Mouse (Mus musculus): ENCODE results near the gene Hoxd12. TPM values are rescaled to one million over a fixed set of nuclear protein-coding genes. Genes with fewer than 3 reads are reported as not detected.

Gene Hoxd12
- total and polyA plus RNA-seq, 2 experiments from 2014 or later, result not detected

DNA sequence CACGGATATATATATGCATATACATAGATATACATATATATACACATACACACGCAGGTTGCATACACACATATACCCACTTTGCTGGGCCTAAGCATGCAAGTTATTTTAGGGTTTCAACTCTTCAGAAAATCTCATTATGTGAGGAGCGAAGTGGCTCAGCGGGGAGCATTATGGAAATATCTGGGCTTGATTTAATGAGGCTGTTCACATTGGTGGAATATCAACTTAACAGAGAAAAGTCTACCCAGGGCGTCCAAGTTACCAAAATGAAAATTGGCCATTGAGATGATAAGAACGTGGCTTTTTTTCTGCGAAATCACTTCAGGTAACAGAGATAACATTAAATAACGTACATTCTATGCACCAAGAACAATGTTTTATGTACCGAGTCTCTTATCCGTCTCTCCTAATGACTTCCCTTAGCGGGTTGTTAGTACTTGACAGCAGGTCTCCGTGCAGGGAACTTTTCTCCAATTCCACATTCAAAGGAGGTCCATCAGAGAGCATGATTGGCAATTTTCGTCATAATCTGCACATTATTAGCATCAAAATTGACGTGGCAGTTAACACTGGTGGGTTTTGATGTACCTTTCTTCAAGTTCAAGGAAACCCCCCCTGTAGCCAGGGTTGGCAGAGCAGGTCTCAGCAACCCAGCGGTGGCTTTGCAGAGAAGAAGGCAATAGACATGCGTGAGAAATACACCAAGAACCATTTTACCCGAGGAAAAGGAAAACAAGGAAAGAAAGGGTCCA, 20.9 kb upstream of the Hoxd12 start:
- 14% methylated on average over 17 of the region's 17 CpGs for WGBS
- H3K9ac ChIP-seq (replicated peaks; ENCODE audit: low read length), result no peak overlapping the region
- H3K9me3 ChIP-seq (ENCODE audit: low read length), result no peaks in the 10 kb centered on the region
- no peaks in the 10 kb centered on the region for H3K4me1 ChIP-seq (ENCODE audit: insufficient read depth, low read length)
- H3K4me2 ChIP-seq (ENCODE audit: low read depth, low read length), result no peak overlapping the region
- DNase-seq (ENCODE audit: low spot score), result no peak
- H3K4me3 ChIP-seq (ENCODE audit: low read length), result no peak overlapping the region
- H3K27me3 ChIP-seq (ENCODE audit: insufficient read depth, low read length), result peaks cover 84% of the 10 kb centered on the region
- ATAC-seq, result no peak
- no peak for TF ChIP-seq CTCF (IDR thresholded peaks at IDR 0.05; ENCODE audit: low read depth)
- H3K27ac ChIP-seq, result no peak overlapping the region
- H3K36me3 ChIP-seq (ENCODE audit: insufficient read depth, low read length), result no peaks in the 10 kb centered on the region

DNA sequence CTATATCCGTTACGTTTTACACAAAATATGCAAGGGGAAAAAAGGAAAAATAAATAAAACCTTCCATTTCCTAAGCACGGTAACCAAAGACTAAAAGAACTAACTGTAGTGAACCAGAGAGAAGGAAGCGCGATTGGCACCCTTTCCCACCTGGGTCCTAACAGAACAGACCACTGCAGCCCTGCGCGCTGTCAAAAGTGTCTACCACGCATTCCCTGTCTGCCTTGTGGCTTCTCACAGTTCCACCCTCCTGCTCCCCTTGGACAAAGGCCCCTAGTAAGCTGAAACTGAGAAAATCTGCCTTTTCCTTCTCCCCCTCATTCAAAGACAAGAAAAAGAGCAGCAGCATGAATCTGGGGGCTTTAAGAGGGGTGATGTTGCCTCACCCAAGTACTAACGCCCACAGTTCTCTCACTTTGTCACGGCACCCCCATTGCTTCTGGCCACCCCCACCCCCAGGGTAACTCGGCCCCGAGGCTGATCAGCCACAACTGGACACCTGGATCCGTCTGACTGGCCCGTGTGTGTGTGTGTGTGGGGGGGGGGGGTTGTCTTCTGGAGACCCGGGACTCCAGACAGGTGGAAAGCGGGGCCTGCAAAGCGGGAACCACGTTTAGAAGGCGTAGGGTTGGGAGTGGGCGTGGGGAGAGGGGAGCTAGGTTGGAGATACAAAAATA, 19.9 kb upstream of the Hoxd12 start:
- TF ChIP-seq CTCF (IDR thresholded peaks at IDR 0.05; ENCODE audit: low read depth), result no peak
- H3K4me2 ChIP-seq (ENCODE audit: low read depth, low read length), result no peak overlapping the region
- H3K9ac ChIP-seq (replicated peaks; ENCODE audit: low read length), result no peak overlapping the region
- no peaks in the 10 kb centered on the region for H3K4me1 ChIP-seq (ENCODE audit: insufficient read depth, low read length)
- WGBS, result 4% methylated on average over 17 of the region's 20 CpGs
- H3K4me3 ChIP-seq (ENCODE audit: low read length), result no peak overlapping the region
- no peaks in the 10 kb centered on the region for H3K36me3 ChIP-seq (ENCODE audit: insufficient read depth, low read length)
- DNase-seq (ENCODE audit: low spot score) (no peak), ATAC-seq (peak; percentile 29; the same call in 1 of the 2 replicates)
- H3K27me3 ChIP-seq (ENCODE audit: insufficient read depth, low read length), result peaks cover 86% of the 10 kb centered on the region
- no peak overlapping the region for H3K27ac ChIP-seq
- H3K9me3 ChIP-seq (ENCODE audit: low read length), result no peaks in the 10 kb centered on the region

GRCm38 (mm10) chr2:74655420-74655781, 19.4 kb upstream of the Hoxd12 start:
- peak; percentile 21; the same call in 1 of the 2 replicates for ATAC-seq
- H3K4me2 ChIP-seq (ENCODE audit: low read depth, low read length), result peak overlapping the region; percentile 46; the same call in 1 of the 2 replicates
- H3K4me1 ChIP-seq (ENCODE audit: insufficient read depth, low read length), result no peaks in the 10 kb centered on the region
- no peaks in the 10 kb centered on the region for H3K36me3 ChIP-seq (ENCODE audit: insufficient read depth, low read length)
- H3K9ac ChIP-seq (replicated peaks; ENCODE audit: low read length), result no peak overlapping the region
- no peak overlapping the region for H3K27ac ChIP-seq
- 0% methylated on average over 26 of the region's 47 CpGs for WGBS
- TF ChIP-seq CTCF (IDR thresholded peaks at IDR 0.05; ENCODE audit: low read depth), result no peak
- H3K27me3 ChIP-seq (ENCODE audit: insufficient read depth, low read length), result peaks cover 86% of the 10 kb centered on the region
- no peak for DNase-seq (ENCODE audit: low spot score)
- peak overlapping the region; percentile 29 for H3K4me3 ChIP-seq (ENCODE audit: low read length)
- no peaks in the 10 kb centered on the region for H3K9me3 ChIP-seq (ENCODE audit: low read length)

- no peaks in the 10 kb centered on the region for H3K4me1 ChIP-seq (ENCODE audit: insufficient read depth, low read length)
- H3K27ac ChIP-seq, result no peak overlapping the region
- H3K4me2 ChIP-seq (ENCODE audit: low read depth, low read length), result peak overlapping the region; percentile 46
- DNase-seq (ENCODE audit: low spot score), result peak; percentile 57
- no peaks in the 10 kb centered on the region for H3K36me3 ChIP-seq (ENCODE audit: insufficient read depth, low read length)
- peaks cover 86% of the 10 kb centered on the region for H3K27me3 ChIP-seq (ENCODE audit: insufficient read depth, low read length)
- TF ChIP-seq CTCF (IDR thresholded peaks at IDR 0.05; ENCODE audit: low read depth), result no peak
- no peaks in the 10 kb centered on the region for H3K9me3 ChIP-seq (ENCODE audit: low read length)
- peak; percentile 58 for ATAC-seq
- no peak overlapping the region for H3K9ac ChIP-seq (replicated peaks; ENCODE audit: low read length)
- WGBS, result 2% methylated on average over 68 of the region's 69 CpGs
- peak overlapping the region; percentile 29 for H3K4me3 ChIP-seq (ENCODE audit: low read length)
Measured at GRCm38 (mm10) chr2:74655821-74656631, 18.8 kb upstream of the Hoxd12 start.

DNA sequence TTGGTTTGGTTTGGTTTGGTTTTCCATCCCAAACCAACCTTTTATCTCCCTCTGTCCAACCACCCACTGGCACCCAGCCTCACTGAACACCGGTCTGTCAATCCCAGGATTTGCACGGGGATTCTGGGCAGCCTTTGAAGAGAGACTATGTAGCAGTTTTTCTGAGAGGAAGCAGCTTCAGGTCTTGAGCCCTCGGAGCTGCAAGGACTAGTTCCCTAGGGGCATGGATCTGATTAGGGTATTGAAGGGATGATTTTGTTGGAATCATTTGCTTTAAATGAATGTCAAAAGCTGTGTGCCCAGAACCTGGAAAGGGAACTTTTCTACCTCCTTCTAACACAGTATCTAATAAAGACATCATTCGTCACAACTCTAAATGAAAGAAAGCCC, 18.2 kb upstream of the Hoxd12 start:
- Histone ChIP-seq H3K27me3 (ENCODE audit: insufficient read depth, low read length) (peaks cover 87% of the 10 kb centered on the region), H3K9ac (replicated peaks; ENCODE audit: low read length) (no peak overlapping the region), H3K36me3 (ENCODE audit: insufficient read depth, low read length) (no peaks in the 10 kb centered on the region), H3K9me3 (ENCODE audit: low read length) (no peaks in the 10 kb centered on the region), H3K27ac (no peak overlapping the region), H3K4me2 (ENCODE audit: low read depth, low read length) (no peak overlapping the region), H3K4me1 (ENCODE audit: insufficient read depth, low read length) (no peaks in the 10 kb centered on the region), H3K4me3 (ENCODE audit: low read length) (no peak overlapping the region)
- ATAC-seq (no peak), DNase-seq (ENCODE audit: low spot score) (no peak)
- 4% methylated on average over 4 of the region's 4 CpGs for WGBS
- TF ChIP-seq CTCF (IDR thresholded peaks at IDR 0.05; ENCODE audit: low read depth), result no peak

- no peak overlapping the region for H3K9ac ChIP-seq (replicated peaks; ENCODE audit: low read length)
- H3K9me3 ChIP-seq (ENCODE audit: low read length), result no peaks in the 10 kb centered on the region
- DNase-seq (ENCODE audit: low spot score), result no peak
- no peaks in the 10 kb centered on the region for H3K36me3 ChIP-seq (ENCODE audit: insufficient read depth, low read length)
- no peak overlapping the region for H3K27ac ChIP-seq
- no peaks in the 10 kb centered on the region for H3K4me1 ChIP-seq (ENCODE audit: insufficient read depth, low read length)
- WGBS, result 4% methylated on average over 62 of the region's 62 CpGs
- peaks cover 87% of the 10 kb centered on the region for H3K27me3 ChIP-seq (ENCODE audit: insufficient read depth, low read length)
- H3K4me3 ChIP-seq (ENCODE audit: low read length), result peak overlapping the region; percentile 13
- no peak overlapping the region for H3K4me2 ChIP-seq (ENCODE audit: low read depth, low read length)
- no peak for ATAC-seq
- TF ChIP-seq CTCF (IDR thresholded peaks at IDR 0.05; ENCODE audit: low read depth), result no peak
Measured at GRCm38 (mm10) chr2:74657251-74658023, 17.4 kb upstream of the Hoxd12 start.
